Mouse (Mus musculus) small intestine, adult 2 months (tissue): ENCODE data around the gene Ccsap. TPM values are rescaled to one million over a fixed set of nuclear protein-coding genes. Genes with fewer than 3 reads are reported as not detected.

ENCODE experiments used
- H3K27ac ChIP-seq: fragments of 200-500 bp; 2 replicates; pipeline ENCODE4 v1.5.1; 2012; ENCODE audit warnings: low read depth, low read length, control low read depth, inconsistent platforms; ENCODE audit not compliant: insufficient read depth
- H3K27me3 ChIP-seq: fragments of 200-500 bp; 2 replicates; pipeline ENCODE4 v1.6.1; 2012; ENCODE audit warnings: mild to moderate bottlenecking, moderate library complexity, low read length, inconsistent platforms; ENCODE audit not compliant: control insufficient read depth, insufficient read depth
- H3K36me3 ChIP-seq: fragments of 200-500 bp; 2 replicates; pipeline ENCODE4 v1.6.1; 2012; ENCODE audit warnings: mild to moderate bottlenecking, low read length, control low read depth, inconsistent platforms; ENCODE audit not compliant: control insufficient read depth, insufficient read depth
- H3K4me1 ChIP-seq: fragments of 200-500 bp; 2 replicates; pipeline ENCODE4 v1.6.1; 2012; ENCODE audit warnings: low read length, inconsistent platforms, mixed read lengths; ENCODE audit not compliant: control insufficient read depth, insufficient read depth, insufficient read length
- H3K4me3 ChIP-seq: fragments of 200-500 bp; 2 replicates; pipeline ENCODE4 v1.5.1; 2012; ENCODE audit warnings: low read depth, mild to moderate bottlenecking, control low read depth, inconsistent platforms, low read length, moderate library complexity
- CTCF ChIP-seq: fragments of 200-500 bp; IDR thresholded peaks from 2 replicates; pipeline ENCODE4 v1.5.1; 2012; ENCODE audit warnings: low read depth, mild to moderate bottlenecking, control low read depth, inconsistent platforms, low read length, moderate library complexity, mixed read lengths; ENCODE audit not compliant: insufficient replicate concordance, insufficient read length; ENCODE audit errors: extremely low read depth
- POLR2A ChIP-seq: fragments of 200-500 bp; IDR thresholded peaks from 2 replicates; pipeline ENCODE4 v1.6.1; 2012; ENCODE audit warnings: low read depth, mild to moderate bottlenecking, control low read depth, inconsistent platforms, low read length, moderate library complexity
- WGBS: fragments of 180-500 bp; shearing (Covaris S2); methylation state at CpG from one replicate; pipeline ENCODE4 v1.1.7; 2018; 5-methylcytosine and 5-hydroxymethylcytosine counted together
- polyA plus RNA-seq: library from polyadenylated mRNA; depleted of rRNA; stranded (reverse); fragments of >200 nt; gene quantifications from 2 replicates; pipeline ENCODE4 v1.2.3, GENCODE M21; 2012

Ccsap gene
- polyA plus RNA-seq, 1 experiment, result 1.3 TPM

DNA sequence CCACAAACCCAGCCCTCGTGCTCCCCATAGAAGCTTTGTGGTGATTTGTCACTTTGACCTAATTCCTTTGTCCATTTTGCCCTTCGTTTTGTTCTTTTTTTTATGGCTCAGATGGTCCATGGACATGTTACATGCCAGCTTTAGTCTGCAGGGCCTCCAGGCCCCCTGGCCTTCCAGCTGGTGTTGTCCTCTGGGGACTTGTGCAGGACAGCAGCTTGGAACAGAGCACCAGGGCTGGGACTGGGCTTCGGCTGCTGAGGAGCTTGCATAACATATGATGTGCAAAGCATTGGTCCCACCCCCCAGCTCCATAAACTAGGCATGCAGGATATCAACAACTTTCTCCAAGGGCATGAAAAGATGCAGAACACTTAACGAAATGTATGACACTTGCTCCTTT lies 29.8 kb upstream of the Ccsap start:
- no peaks in the 10 kb centered on the region for H3K36me3 ChIP-seq
- H3K27ac ChIP-seq, result no peak overlapping the region
- H3K27me3 ChIP-seq, result peaks cover 27% of the 10 kb centered on the region
- no peak overlapping the region for H3K4me3 ChIP-seq
- no peak for TF ChIP-seq CTCF
- no peak for TF ChIP-seq POLR2A
- 65% methylated on average over 4 of the region's 4 CpGs for WGBS
- H3K4me1 ChIP-seq, result peaks cover 13% of the 10 kb centered on the region

GRCm38 (mm10) chr8:123887956-123888355 lies 27.9 kb upstream of the Ccsap start:
- TF ChIP-seq POLR2A (no peak), CTCF (no peak)
- Histone ChIP-seq H3K4me1 (peaks cover 9% of the 10 kb centered on the region), H3K36me3 (no peaks in the 10 kb centered on the region), H3K27ac (no peak overlapping the region), H3K27me3 (peaks cover 24% of the 10 kb centered on the region), H3K4me3 (no peak overlapping the region)
- WGBS, result 72% methylated on average over 2 of the region's 2 CpGs

DNA sequence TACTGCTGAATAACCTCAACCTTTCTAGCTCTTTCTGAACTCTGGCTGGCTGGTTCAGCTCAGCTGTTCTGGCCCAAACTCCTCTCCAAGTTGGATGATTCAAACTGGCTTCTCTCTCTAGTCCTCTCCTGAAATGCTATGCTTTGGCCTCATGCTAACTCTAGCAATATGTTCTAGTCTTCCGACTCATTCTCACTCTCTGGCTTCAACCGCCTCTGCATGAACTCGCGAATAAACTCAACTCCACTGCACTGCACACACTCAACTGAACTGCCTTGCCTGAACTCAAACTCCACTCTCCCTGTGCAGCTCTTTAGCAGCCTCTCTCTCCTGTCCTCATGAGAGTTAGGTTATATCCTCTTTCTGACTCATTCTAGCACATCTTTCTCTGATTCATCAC lies 27.2 kb upstream of the Ccsap start:
- Histone ChIP-seq H3K4me3 (no peak overlapping the region), H3K27me3 (peaks cover 16% of the 10 kb centered on the region), H3K36me3 (no peaks in the 10 kb centered on the region), H3K27ac (no peak overlapping the region), H3K4me1 (peaks cover 5% of the 10 kb centered on the region)
- TF ChIP-seq CTCF (no peak), POLR2A (no peak)
- WGBS, result 88% methylated on average over 4 of the region's 4 CpGs

GRCm38 (mm10) chr8:123884721-123885565 lies 24.9 kb upstream of the Ccsap start:
- Histone ChIP-seq H3K36me3 (no peaks in the 10 kb centered on the region), H3K27ac (no peak overlapping the region), H3K4me3 (no peak overlapping the region), H3K4me1 (no peaks in the 10 kb centered on the region), H3K27me3 (0 out of 2 replicates have a peak, but pooled peaks cover 7% of the 10 kb centered on the region)
- WGBS, result 10% methylated on average over 14 of the region's 14 CpGs
- TF ChIP-seq POLR2A, result no peak
- no peak for TF ChIP-seq CTCF

- WGBS, result 69% methylated on average over 4 of the region's 4 CpGs
Observed at GRCm38 (mm10) chr8:123883094-123883493, 23.1 kb upstream of the Ccsap start.

GRCm38 (mm10) chr8:123882412-123882811 lies 22.4 kb upstream of the Ccsap start:
- no peak for TF ChIP-seq CTCF
- no peak for TF ChIP-seq POLR2A
- H3K27ac ChIP-seq, result no peak overlapping the region
- H3K36me3 ChIP-seq, result no peaks in the 10 kb centered on the region
- H3K27me3 ChIP-seq, result 0 out of 2 replicates have a peak, but pooled peaks cover 7% of the 10 kb centered on the region
- WGBS, result 71% methylated on average over 2 of the region's 2 CpGs
- no peak overlapping the region for H3K4me3 ChIP-seq
- H3K4me1 ChIP-seq, result no peaks in the 10 kb centered on the region

More at GRCm38 (mm10) chr8:123883094-123883493, 23.1 kb upstream of the Ccsap start:
- H3K4me3 ChIP-seq, result no peak overlapping the region
- TF ChIP-seq CTCF (no peak), POLR2A (no peak)
- H3K36me3 ChIP-seq, result no peaks in the 10 kb centered on the region
- no peak overlapping the region for H3K27ac ChIP-seq
- H3K4me1 ChIP-seq, result no peaks in the 10 kb centered on the region
- H3K27me3 ChIP-seq, result 0 out of 2 replicates have a peak, but pooled peaks cover 7% of the 10 kb centered on the region

DNA sequence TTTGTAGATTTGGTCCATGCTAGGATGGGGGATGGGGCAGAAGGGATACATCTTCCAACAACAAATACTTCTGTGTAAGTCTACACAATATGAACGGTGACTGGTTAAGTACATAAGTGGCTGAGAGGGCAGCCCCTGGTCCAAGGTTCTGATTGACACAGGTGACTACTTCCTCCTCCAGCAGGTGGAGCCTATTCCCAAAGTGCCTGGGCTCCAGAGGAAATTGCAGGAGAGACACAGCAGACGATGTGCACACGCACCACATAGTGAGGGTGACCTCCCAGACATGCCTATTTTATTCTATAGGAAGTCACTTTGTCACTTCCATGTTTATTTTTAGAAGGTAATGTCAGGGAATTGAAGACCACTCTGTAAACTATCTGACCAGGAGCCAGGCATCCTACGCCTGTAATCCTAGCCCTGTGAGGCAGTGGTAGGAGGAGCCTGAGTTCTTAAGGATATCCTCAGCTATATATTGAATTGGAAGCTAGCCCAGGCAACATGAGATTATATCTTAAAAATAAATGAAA lies 20.9 kb upstream of the Ccsap start:
- H3K36me3 ChIP-seq, result no peaks in the 10 kb centered on the region
- TF ChIP-seq CTCF (0 out of 2 replicates have a peak, but pooled peaks have one; percentile 17), POLR2A (no peak)
- H3K27ac ChIP-seq, result no peak overlapping the region
- no peak overlapping the region for H3K4me3 ChIP-seq
- 0 out of 2 replicates have a peak, but pooled peaks cover 7% of the 10 kb centered on the region for H3K27me3 ChIP-seq
- WGBS, result 24% methylated on average over 4 of the region's 4 CpGs
- no peaks in the 10 kb centered on the region for H3K4me1 ChIP-seq
